Mouse (Mus musculus): ENCODE results near the gene Crocc. TPM values are rescaled to one million over a fixed set of nuclear protein-coding genes. Genes with fewer than 3 reads are reported as not detected.

Crocc gene
- 2.8 and 3.0 TPM in 2 replicates for polyA plus RNA-seq (2015; fragmentation: Nextera tagmentation; extraction: Ambion mirVana)

- no peaks in the 10 kb centered on the region for H3K36me3 ChIP-seq (ENCODE audit: control insufficient read depth, insufficient read depth, low read length)
- peak; percentile 96 for ATAC-seq (ENCODE audit: insufficient read depth, low FRiP score)
- peak within 1 kb of the TSS; percentile 80 for H3K4me2 ChIP-seq (ENCODE audit: low read depth, low read length)
- H3K4me1 ChIP-seq (ENCODE audit: control insufficient read depth, insufficient read depth, low read length) = peaks cover 9% of the 10 kb centered on the region; the same call in 1 of the 2 replicates
- H3K9me3 ChIP-seq (replicated peaks; ENCODE audit: control insufficient read depth, low read length) = no peaks in the 10 kb centered on the region
- peak within 1 kb of the TSS; percentile 71 for H3K4me3 ChIP-seq (replicated peaks; ENCODE audit: low read length)
- peak within 1 kb of the TSS; percentile 96 for H3K27ac ChIP-seq (ENCODE audit: low read length)
- under 1% methylated on average over 77 of the region's 77 CpGs for WGBS
- no peaks in the 10 kb centered on the region for H3K27me3 ChIP-seq (ENCODE audit: control insufficient read depth, insufficient read depth, low read length)
- H3K9ac ChIP-seq (ENCODE audit: low read length) = peak within 1 kb of the TSS; percentile 91
These were observed at the start of gene Crocc for GRCm38 (mm10) chr4:141060426-141061301. Gene Crocc, minus strand, starts transcription at chr4:141060550.

DNA sequence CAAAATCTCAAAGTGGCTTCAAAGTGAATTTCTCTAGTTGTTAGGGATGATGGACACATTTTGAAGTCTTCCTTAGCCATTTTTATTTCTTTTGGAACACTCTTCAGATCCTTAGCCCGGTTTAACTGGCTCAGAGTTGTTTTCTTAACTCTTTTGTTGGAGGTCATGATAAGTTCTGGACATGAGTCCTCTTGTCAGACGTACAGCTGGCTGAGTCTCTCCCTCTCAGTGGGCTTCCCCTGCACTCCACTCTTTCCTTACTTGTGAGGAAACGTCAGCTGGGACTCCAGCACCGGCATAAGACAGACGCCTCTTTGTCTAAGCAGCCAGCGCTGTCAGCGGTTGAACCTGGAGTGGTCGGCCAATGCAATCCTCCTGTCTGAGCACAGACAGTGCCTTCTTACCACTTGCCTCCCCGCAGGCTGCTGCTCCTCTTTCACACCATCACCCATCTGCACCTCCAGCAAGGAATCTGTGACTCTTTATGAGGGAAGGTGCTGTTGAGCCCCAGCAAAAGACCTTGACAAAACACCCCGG, 47.9 kb upstream of the Crocc start:
- H3K4me2 ChIP-seq (ENCODE audit: low read depth, low read length) = no peak overlapping the region
- no peak overlapping the region for H3K4me3 ChIP-seq (replicated peaks; ENCODE audit: low read length)
- H3K36me3 ChIP-seq (ENCODE audit: control insufficient read depth, insufficient read depth, low read length) = peaks cover 17% of the 10 kb centered on the region
- H3K27ac ChIP-seq (ENCODE audit: low read length) = no peak overlapping the region
- H3K4me1 ChIP-seq (ENCODE audit: control insufficient read depth, insufficient read depth, low read length) = no peaks in the 10 kb centered on the region
- WGBS = 27% methylated on average over 10 of the region's 10 CpGs
- H3K27me3 ChIP-seq (ENCODE audit: control insufficient read depth, insufficient read depth, low read length) = no peaks in the 10 kb centered on the region
- H3K9ac ChIP-seq (ENCODE audit: low read length) = no peak overlapping the region
- peaks cover 6% of the 10 kb centered on the region; the same call in 1 of the 2 replicates for H3K9me3 ChIP-seq (replicated peaks; ENCODE audit: control insufficient read depth, low read length)
- no peak for ATAC-seq (ENCODE audit: insufficient read depth, low FRiP score)

DNA sequence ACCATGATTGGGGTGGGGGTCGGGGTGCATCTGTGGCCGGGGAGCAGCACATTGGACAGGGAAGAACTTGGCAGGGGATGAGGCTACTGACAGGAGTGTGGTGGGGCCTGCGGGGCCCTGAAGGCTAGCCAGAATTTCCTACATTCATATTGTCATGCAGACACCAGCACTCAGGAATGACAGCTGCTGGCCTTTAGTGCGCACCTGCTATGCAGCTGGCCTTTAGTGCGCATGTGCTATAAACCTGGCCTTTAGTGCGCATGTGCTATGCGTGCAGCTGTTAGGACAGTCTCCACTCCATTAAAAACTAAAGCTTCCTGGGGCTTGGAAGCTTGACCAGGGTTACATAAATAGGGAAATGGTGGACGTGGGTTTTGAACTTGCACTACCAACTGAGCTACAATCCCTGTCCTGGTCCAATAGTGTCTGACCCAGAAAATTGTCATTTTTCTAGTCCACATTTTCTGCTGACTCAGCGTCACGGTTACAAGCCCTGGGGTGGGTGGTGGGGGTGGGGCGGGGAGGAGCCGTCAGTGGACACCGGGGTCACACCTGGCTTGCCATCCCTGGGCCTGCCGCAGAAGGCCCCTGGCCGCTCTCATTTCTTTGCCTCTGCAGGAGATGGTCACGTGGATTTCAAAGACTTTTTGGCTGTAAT, 46.3 kb upstream of the Crocc start:
- Histone ChIP-seq H3K27ac (ENCODE audit: low read length) (no peak overlapping the region), H3K36me3 (ENCODE audit: control insufficient read depth, insufficient read depth, low read length) (peaks cover 14% of the 10 kb centered on the region), H3K4me3 (replicated peaks; ENCODE audit: low read length) (no peak overlapping the region), H3K4me2 (ENCODE audit: low read depth, low read length) (no peak overlapping the region), H3K9ac (ENCODE audit: low read length) (no peak overlapping the region), H3K27me3 (ENCODE audit: control insufficient read depth, insufficient read depth, low read length) (no peaks in the 10 kb centered on the region), H3K4me1 (ENCODE audit: control insufficient read depth, insufficient read depth, low read length) (no peaks in the 10 kb centered on the region), H3K9me3 (replicated peaks; ENCODE audit: control insufficient read depth, low read length) (peaks cover 6% of the 10 kb centered on the region; the same call in 1 of the 2 replicates)
- WGBS = 76% methylated on average over 16 of the region's 16 CpGs
- no peak for ATAC-seq (ENCODE audit: insufficient read depth, low FRiP score)

- Histone ChIP-seq H3K27ac (ENCODE audit: low read length) (no peak overlapping the region), H3K9ac (ENCODE audit: low read length) (no peak overlapping the region), H3K27me3 (ENCODE audit: control insufficient read depth, insufficient read depth, low read length) (no peaks in the 10 kb centered on the region), H3K9me3 (replicated peaks; ENCODE audit: control insufficient read depth, low read length) (no peaks in the 10 kb centered on the region; the same call in 1 of the 2 replicates), H3K4me2 (ENCODE audit: low read depth, low read length) (no peak overlapping the region), H3K36me3 (ENCODE audit: control insufficient read depth, insufficient read depth, low read length) (no peaks in the 10 kb centered on the region), H3K4me3 (replicated peaks; ENCODE audit: low read length) (no peak overlapping the region), H3K4me1 (ENCODE audit: control insufficient read depth, insufficient read depth, low read length) (no peaks in the 10 kb centered on the region)
- no peak for ATAC-seq (ENCODE audit: insufficient read depth, low FRiP score)
- WGBS = 64% methylated on average over 6 of the region's 6 CpGs
These were observed 41.5 kb upstream of the Crocc start for GRCm38 (mm10) chr4:141101855-141102254.

DNA sequence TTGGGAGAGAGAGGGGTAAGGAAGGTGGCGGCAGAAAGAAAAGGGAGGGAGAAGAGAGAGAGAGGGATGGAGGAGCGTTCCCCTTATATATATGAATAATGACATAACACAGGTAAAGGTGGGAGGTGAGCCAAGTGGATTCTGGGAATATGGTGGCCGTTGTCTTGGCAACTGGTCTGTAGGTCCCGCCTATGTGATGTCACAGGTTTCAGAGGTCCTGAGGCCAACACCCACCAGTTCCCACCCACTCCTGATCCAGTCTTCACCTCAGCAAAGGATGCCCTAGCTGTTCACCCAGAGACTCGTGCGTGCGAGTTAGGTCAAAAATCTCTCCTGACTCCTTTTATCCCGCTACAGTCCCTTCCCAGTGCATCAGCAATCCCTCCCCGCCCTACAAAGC, 40.9 kb upstream of the Crocc start:
- Histone ChIP-seq H3K9ac (ENCODE audit: low read length) (no peak overlapping the region), H3K9me3 (replicated peaks; ENCODE audit: control insufficient read depth, low read length) (no peaks in the 10 kb centered on the region; the same call in 1 of the 2 replicates), H3K27ac (ENCODE audit: low read length) (no peak overlapping the region), H3K27me3 (ENCODE audit: control insufficient read depth, insufficient read depth, low read length) (no peaks in the 10 kb centered on the region), H3K36me3 (ENCODE audit: control insufficient read depth, insufficient read depth, low read length) (no peaks in the 10 kb centered on the region), H3K4me2 (ENCODE audit: low read depth, low read length) (no peak overlapping the region), H3K4me3 (replicated peaks; ENCODE audit: low read length) (no peak overlapping the region), H3K4me1 (ENCODE audit: control insufficient read depth, insufficient read depth, low read length) (no peaks in the 10 kb centered on the region)
- WGBS = 86% methylated on average over 9 of the region's 9 CpGs
- ATAC-seq (ENCODE audit: insufficient read depth, low FRiP score) = no peak

- Histone ChIP-seq H3K27ac (ENCODE audit: low read length) (no peak overlapping the region), H3K4me3 (replicated peaks; ENCODE audit: low read length) (no peak overlapping the region), H3K36me3 (ENCODE audit: control insufficient read depth, insufficient read depth, low read length) (no peaks in the 10 kb centered on the region), H3K4me1 (ENCODE audit: control insufficient read depth, insufficient read depth, low read length) (no peaks in the 10 kb centered on the region), H3K9me3 (replicated peaks; ENCODE audit: control insufficient read depth, low read length) (no peaks in the 10 kb centered on the region; the same call in 1 of the 2 replicates), H3K27me3 (ENCODE audit: control insufficient read depth, insufficient read depth, low read length) (no peaks in the 10 kb centered on the region), H3K9ac (ENCODE audit: low read length) (no peak overlapping the region), H3K4me2 (ENCODE audit: low read depth, low read length) (no peak overlapping the region)
- ATAC-seq (ENCODE audit: insufficient read depth, low FRiP score) = no peak
- WGBS = 65% methylated on average over 5 of the region's 5 CpGs
These were observed 39.6 kb upstream of the Crocc start for GRCm38 (mm10) chr4:141099956-141100355.

DNA sequence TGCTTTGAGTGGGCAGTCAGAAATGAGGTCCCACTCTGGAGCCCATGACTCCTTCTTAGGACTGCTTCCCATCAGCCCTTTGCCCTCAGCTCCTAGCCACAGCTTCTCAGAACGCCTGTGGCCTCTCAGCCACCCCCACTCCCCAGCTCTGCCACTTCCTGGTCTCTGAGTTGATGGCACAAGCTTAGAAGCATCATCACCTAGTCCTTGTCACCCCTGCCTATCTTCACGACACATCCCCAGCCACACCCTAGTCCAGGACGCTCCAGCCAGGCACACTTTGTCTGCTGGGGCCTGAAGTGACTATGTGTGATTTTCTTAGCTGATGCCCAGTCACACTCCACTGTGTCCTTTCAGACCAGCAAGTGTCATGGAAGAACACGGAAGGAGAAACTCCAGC, 38.6 kb upstream of the Crocc start:
- H3K9ac ChIP-seq (ENCODE audit: low read length) = no peak overlapping the region
- no peak overlapping the region for H3K4me3 ChIP-seq (replicated peaks; ENCODE audit: low read length)
- H3K4me1 ChIP-seq (ENCODE audit: control insufficient read depth, insufficient read depth, low read length) = no peaks in the 10 kb centered on the region
- H3K27ac ChIP-seq (ENCODE audit: low read length) = no peak overlapping the region
- no peaks in the 10 kb centered on the region for H3K27me3 ChIP-seq (ENCODE audit: control insufficient read depth, insufficient read depth, low read length)
- H3K36me3 ChIP-seq (ENCODE audit: control insufficient read depth, insufficient read depth, low read length) = no peaks in the 10 kb centered on the region
- no peak overlapping the region for H3K4me2 ChIP-seq (ENCODE audit: low read depth, low read length)
- ATAC-seq (ENCODE audit: insufficient read depth, low FRiP score) = no peak
- WGBS = 62% methylated on average over 4 of the region's 4 CpGs
- H3K9me3 ChIP-seq (replicated peaks; ENCODE audit: control insufficient read depth, low read length) = no peaks in the 10 kb centered on the region; the same call in 1 of the 2 replicates

DNA sequence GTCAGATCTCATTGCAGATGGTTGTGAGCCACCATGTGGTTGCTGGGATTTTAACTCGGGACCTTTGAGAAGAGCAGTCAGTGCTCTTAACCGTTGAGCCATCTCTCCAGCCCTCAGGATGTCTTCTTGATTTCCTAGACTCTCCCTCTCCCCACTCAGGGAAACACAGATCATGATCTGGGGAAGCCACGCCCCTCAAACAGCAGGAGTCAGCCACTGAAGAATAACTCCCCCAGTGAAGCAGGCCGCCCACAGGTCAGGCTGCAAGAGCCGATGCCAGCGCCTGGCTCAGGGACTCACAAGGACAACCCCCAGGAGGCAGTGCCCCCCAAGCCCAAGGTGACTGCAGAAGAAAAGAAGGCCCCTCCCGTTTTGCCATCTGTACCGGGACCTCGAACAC, 36.4 kb upstream of the Crocc start:
- Histone ChIP-seq H3K36me3 (ENCODE audit: control insufficient read depth, insufficient read depth, low read length) (no peaks in the 10 kb centered on the region), H3K9ac (ENCODE audit: low read length) (no peak overlapping the region), H3K9me3 (replicated peaks; ENCODE audit: control insufficient read depth, low read length) (no peaks in the 10 kb centered on the region; the same call in 1 of the 2 replicates), H3K4me1 (ENCODE audit: control insufficient read depth, insufficient read depth, low read length) (no peaks in the 10 kb centered on the region), H3K27ac (ENCODE audit: low read length) (no peak overlapping the region), H3K4me2 (ENCODE audit: low read depth, low read length) (no peak overlapping the region), H3K27me3 (ENCODE audit: control insufficient read depth, insufficient read depth, low read length) (no peaks in the 10 kb centered on the region), H3K4me3 (replicated peaks; ENCODE audit: low read length) (no peak overlapping the region)
- 18% methylated on average over 9 of the region's 9 CpGs for WGBS
- no peak for ATAC-seq (ENCODE audit: insufficient read depth, low FRiP score)

DNA sequence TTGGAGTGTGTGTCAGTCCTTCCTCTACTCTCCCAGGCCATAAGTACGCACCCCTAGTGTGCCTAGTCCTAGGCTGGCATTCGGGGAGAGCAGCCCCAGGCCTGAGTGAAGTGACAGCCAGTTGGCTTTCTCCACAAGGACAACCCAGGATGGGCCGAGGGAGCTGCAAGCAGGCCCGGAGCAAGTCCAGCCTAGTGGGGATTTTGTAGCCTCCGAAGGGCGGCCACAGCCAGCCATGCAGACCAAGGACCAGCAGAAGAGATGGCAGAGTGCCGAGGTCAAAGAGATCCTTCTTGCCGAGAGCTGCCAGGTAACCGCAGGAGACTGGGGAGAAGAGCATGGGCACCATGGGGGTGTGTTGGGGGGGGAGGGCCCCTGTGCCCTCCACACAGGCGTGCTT, 34.7 kb upstream of the Crocc start:
- Histone ChIP-seq H3K27ac (ENCODE audit: low read length) (no peak overlapping the region), H3K27me3 (ENCODE audit: control insufficient read depth, insufficient read depth, low read length) (no peaks in the 10 kb centered on the region), H3K4me1 (ENCODE audit: control insufficient read depth, insufficient read depth, low read length) (no peaks in the 10 kb centered on the region), H3K36me3 (ENCODE audit: control insufficient read depth, insufficient read depth, low read length) (no peaks in the 10 kb centered on the region), H3K4me3 (replicated peaks; ENCODE audit: low read length) (no peak overlapping the region), H3K4me2 (ENCODE audit: low read depth, low read length) (no peak overlapping the region), H3K9me3 (replicated peaks; ENCODE audit: control insufficient read depth, low read length) (no peaks in the 10 kb centered on the region), H3K9ac (ENCODE audit: low read length) (no peak overlapping the region)
- no peak for ATAC-seq (ENCODE audit: insufficient read depth, low FRiP score)
- 79% methylated on average over 10 of the region's 10 CpGs for WGBS

Measured in stomach, embryonic 16.5 days (tissue).